Mouse (Mus musculus) C2C12 (cell line): ENCODE measurements at regions not wholly inside any gene's neighbourhood (a gene's known extent, or its start where the extent isn't known, plus 50 kb on each side); places are given as distances from the start of the nearest gene placed in this dataset.

Experiments
- H3K27me3 ChIP-seq: one replicate; pipeline ENCODE4 v1.6.1; 2011; ENCODE audit not compliant: control insufficient read depth, insufficient read depth, insufficient read length
- H3K36me3 ChIP-seq: one replicate; pipeline ENCODE4 v1.6.1; 2011; ENCODE audit not compliant: control insufficient read depth, insufficient read depth
- H3K4me3 ChIP-seq: one replicate; pipeline ENCODE4 v1.5.1; 2011; ENCODE audit warnings: mild to moderate bottlenecking, control low read depth; ENCODE audit not compliant: poor library complexity, insufficient read depth, severe bottlenecking
- H3K79me2 ChIP-seq: one replicate; pipeline ENCODE4 v1.6.1; 2011; ENCODE audit not compliant: control insufficient read depth, insufficient read depth
- H3K79me3 ChIP-seq: one replicate; pipeline ENCODE4 v1.6.1; 2011; ENCODE audit warnings: low read depth, control low read depth
- H3ac ChIP-seq: one replicate; pipeline ENCODE3; 2011; ENCODE audit warnings: low read depth; ENCODE audit not compliant: control insufficient read depth, insufficient read length
- CEBPB ChIP-seq: IDR thresholded peaks from one replicate; pipeline ENCODE4 v1.6.1; 2011; ENCODE audit warnings: low read depth, mild to moderate bottlenecking, control low read depth, moderate library complexity
- CTCF ChIP-seq: IDR thresholded peaks from one replicate; pipeline ENCODE4 v1.5.1; 2011; ENCODE audit not compliant: control insufficient read depth, insufficient read depth, insufficient read length
- FOSL1 ChIP-seq: IDR thresholded peaks from one replicate; pipeline ENCODE4 v1.8.0; 2011; ENCODE audit warnings: mild to moderate bottlenecking, low read length; ENCODE audit not compliant: poor library complexity, insufficient read depth, severe bottlenecking
- MAX ChIP-seq: IDR thresholded peaks from one replicate; pipeline ENCODE4 v1.6.1; 2011; ENCODE audit warnings: mild to moderate bottlenecking, control low read depth
- MYOD1 ChIP-seq: IDR thresholded peaks from one replicate; pipeline ENCODE4 v1.6.1; 2011; ENCODE audit warnings: low read depth; ENCODE audit not compliant: control insufficient read depth, insufficient read length
- MYOG ChIP-seq: IDR thresholded peaks from one replicate; pipeline ENCODE4 v1.6.1; 2011; ENCODE audit not compliant: control insufficient read depth, insufficient read length; ENCODE audit errors: extremely low read depth
- USF1 ChIP-seq: IDR thresholded peaks from one replicate; pipeline ENCODE4 v1.6.1; 2011; ENCODE audit warnings: low read depth, mild to moderate bottlenecking, control low read depth, moderate library complexity

- no peaks in the 10 kb centered on the region for H3K79me2 ChIP-seq
- H3K79me3 ChIP-seq, result no peaks in the 10 kb centered on the region
- H3ac ChIP-seq, result no peak overlapping the region
- TF ChIP-seq FOSL1 (no peak), MAX (no peak), MYOD1 (no peak), CTCF (no peak), USF1 (no peak), MYOG (no peak), CEBPB (no peak)
- H3K36me3 ChIP-seq, result no peaks in the 10 kb centered on the region
- H3K27me3 ChIP-seq, result no peaks in the 10 kb centered on the region
- no peak overlapping the region for H3K4me3 ChIP-seq
Measured at GRCm38 (mm10) chr10:91535392-91535791, 354.3 kb upstream of the Tmpo start.

DNA sequence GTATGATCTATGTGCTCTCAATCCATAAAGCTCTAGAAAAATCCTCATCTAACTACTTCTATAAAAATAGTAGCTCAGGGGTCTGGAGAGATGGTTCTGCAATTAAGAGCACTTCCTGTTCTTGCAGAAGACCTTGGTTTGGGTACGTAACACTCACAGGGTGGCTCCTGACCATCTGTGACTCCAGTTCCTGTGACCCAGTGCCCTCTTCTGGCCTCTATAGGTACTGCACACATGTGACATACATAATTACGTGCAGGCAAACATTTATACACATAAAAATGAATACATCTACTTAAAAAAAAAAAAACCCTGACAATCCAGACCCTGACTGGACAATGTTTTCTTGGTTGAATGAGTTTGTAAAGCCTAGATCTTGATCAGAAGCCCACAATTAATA lies 347.2 kb upstream of the Tmpo start:
- Histone ChIP-seq H3K79me2 (no peaks in the 10 kb centered on the region), H3K27me3 (no peaks in the 10 kb centered on the region), H3K79me3 (no peaks in the 10 kb centered on the region), H3ac (no peak overlapping the region), H3K36me3 (no peaks in the 10 kb centered on the region), H3K4me3 (no peak overlapping the region)
- TF ChIP-seq MYOG (no peak), MAX (no peak), FOSL1 (no peak), MYOD1 (no peak), CTCF (no peak), CEBPB (no peak), USF1 (no peak)

DNA sequence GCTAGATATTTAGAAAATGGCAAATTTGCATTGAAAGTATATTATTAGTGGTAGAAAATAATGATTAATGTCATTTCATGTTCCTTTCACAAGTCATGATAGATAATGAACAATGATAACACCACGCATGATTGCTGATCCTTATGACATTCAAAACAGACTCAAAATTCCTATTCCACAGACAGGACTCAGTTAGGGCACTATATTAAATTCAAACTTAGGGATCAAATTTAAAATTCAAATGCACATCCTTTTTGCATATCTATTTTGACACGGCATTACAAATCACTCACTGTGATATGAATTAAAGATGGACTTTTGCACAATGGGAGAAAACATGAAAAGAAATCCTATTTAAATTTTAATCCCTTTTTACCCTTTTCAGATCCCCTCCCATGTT lies 340.1 kb upstream of the Tmpo start:
- no peaks in the 10 kb centered on the region for H3K79me2 ChIP-seq
- no peaks in the 10 kb centered on the region for H3K36me3 ChIP-seq
- H3K79me3 ChIP-seq, result no peaks in the 10 kb centered on the region
- H3ac ChIP-seq, result no peak overlapping the region
- no peak overlapping the region for H3K4me3 ChIP-seq
- H3K27me3 ChIP-seq, result no peaks in the 10 kb centered on the region
- TF ChIP-seq CEBPB (no peak), FOSL1 (no peak), MYOG (no peak), MAX (no peak), USF1 (no peak), CTCF (no peak), MYOD1 (no peak)

DNA sequence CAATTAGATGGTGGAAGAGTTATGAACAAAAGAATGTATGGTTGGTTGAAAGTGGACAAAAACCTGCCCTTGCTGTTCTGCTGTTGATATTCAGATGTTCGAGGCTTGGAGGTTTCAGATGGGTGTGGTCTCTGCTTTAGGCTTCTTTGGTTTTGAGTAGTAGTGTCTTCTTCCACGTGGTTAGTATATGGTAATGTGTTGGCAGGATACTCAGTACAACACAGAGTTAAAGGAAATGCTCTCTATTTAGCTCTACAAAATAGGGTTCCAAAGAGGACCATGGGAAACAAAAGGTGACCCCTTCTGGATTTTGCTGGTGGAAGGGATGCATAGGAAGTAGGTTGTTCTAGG lies 333.9 kb upstream of the Tmpo start:
- no peak overlapping the region for H3K4me3 ChIP-seq
- H3K27me3 ChIP-seq, result no peaks in the 10 kb centered on the region
- no peak for TF ChIP-seq MAX
- TF ChIP-seq USF1, result no peak
- TF ChIP-seq CTCF, result no peak
- TF ChIP-seq FOSL1, result no peak
- no peak for TF ChIP-seq MYOG
- TF ChIP-seq CEBPB, result no peak
- TF ChIP-seq MYOD1, result no peak
- H3K79me2 ChIP-seq, result no peaks in the 10 kb centered on the region
- H3K79me3 ChIP-seq, result no peaks in the 10 kb centered on the region
- H3ac ChIP-seq, result no peak overlapping the region
- H3K36me3 ChIP-seq, result no peaks in the 10 kb centered on the region

- Histone ChIP-seq H3K27me3 (no peaks in the 10 kb centered on the region), H3K4me3 (no peak overlapping the region), H3K79me3 (no peaks in the 10 kb centered on the region), H3K79me2 (no peaks in the 10 kb centered on the region), H3ac (no peak overlapping the region), H3K36me3 (no peaks in the 10 kb centered on the region)
- TF ChIP-seq USF1, result no peak
- TF ChIP-seq MAX, result no peak
- no peak for TF ChIP-seq CTCF
- no peak for TF ChIP-seq MYOD1
- no peak for TF ChIP-seq CEBPB
- no peak for TF ChIP-seq MYOG
- TF ChIP-seq FOSL1, result no peak
Measured at GRCm38 (mm10) chr10:91514163-91515020, 333.3 kb upstream of the Tmpo start.

- no peaks in the 10 kb centered on the region for H3K79me3 ChIP-seq
- no peaks in the 10 kb centered on the region for H3K36me3 ChIP-seq
- H3K4me3 ChIP-seq, result no peak overlapping the region
- H3K79me2 ChIP-seq, result no peaks in the 10 kb centered on the region
- H3K27me3 ChIP-seq, result no peaks in the 10 kb centered on the region
- TF ChIP-seq MAX (no peak), FOSL1 (no peak), CTCF (no peak), CEBPB (no peak), MYOG (no peak), USF1 (no peak), MYOD1 (no peak)
- H3ac ChIP-seq, result no peak overlapping the region
Measured at GRCm38 (mm10) chr10:91507038-91507437, 325.9 kb upstream of the Tmpo start.
